ENCODE assay signal across 21 mouse cellular contexts in the genomic region with DNA sequence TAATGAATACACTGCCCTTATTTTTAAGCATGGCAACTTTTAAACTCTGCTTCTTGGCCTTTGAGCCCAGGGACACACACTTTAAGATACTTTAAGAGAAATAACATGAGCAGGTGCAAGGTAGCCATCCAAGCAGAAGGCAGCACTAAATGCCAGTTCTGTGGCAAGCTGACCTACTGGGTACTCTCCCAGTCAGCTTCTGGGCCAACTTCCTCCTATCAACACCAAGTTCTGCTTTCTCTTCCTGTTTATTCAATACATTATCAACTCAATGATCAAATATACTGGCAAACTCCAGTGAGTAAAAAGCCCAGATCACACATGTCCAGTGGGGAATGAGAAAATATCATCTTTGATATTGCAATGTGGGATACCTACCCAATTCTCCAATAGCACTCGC. TPM values are rescaled to one million over a fixed set of nuclear protein-coding genes. Genes with fewer than 3 reads are reported as not detected.
DNase-seq lines count a peak whose midpoint lies in the region; ATAC-seq and TF ChIP-seq lines count a peak whose summit lies in the region.
"Had no signal": no experiment of that assay in that cellular context is flagged by ENCODE, and none has a peak within 500 bp of the region (broad histone marks: within the 10 kb centered on the region; RNA-seq: fewer than 3 reads in every experiment).

No protein-coding gene starts in this region.

- no peak overlapping the region for H3K9ac ChIP-seq in forebrain, embryonic 11.5 days (ENCODE audit: low read length)
- H3K9ac ChIP-seq: limb, embryonic 15.5 days; midbrain, embryonic 15.5 days; stomach, embryonic 15.5 days had no signal

- H3K27ac ChIP-seq in forebrain, embryonic 11.5 days (ENCODE audit: low read depth, low read length), result no peak overlapping the region
- H3K27ac ChIP-seq: forebrain, embryonic 10.5 days; hindbrain, embryonic 10.5 days; limb, embryonic 15.5 days; midbrain, embryonic 15.5 days; stomach, embryonic 15.5 days had no signal

- TF ChIP-seq POLR2A in lung, adult 2 months (IDR thresholded peaks at IDR 0.05; ENCODE audit: borderline replicate concordance, extremely low read depth, low read depth, low read length), result no peak

- no peak for TF ChIP-seq CTCF in lung, adult 2 months (IDR thresholded peaks at IDR 0.05; ENCODE audit: insufficient read depth, low read length)

- H3K4me3 ChIP-seq in lung, adult 2 months (replicated peaks; ENCODE audit: extremely low read depth, low read depth, low read length), result no peak overlapping the region
- H3K4me3 ChIP-seq in forebrain, embryonic 11.5 days (ENCODE audit: low read depth, low read length), result no peak overlapping the region
- H3K4me3 ChIP-seq: forebrain, embryonic 10.5 days; hindbrain, embryonic 10.5 days; limb, embryonic 15.5 days; midbrain, embryonic 15.5 days; stomach, embryonic 15.5 days had no signal

- no peaks in the 10 kb centered on the region for H3K27me3 ChIP-seq in forebrain, embryonic 11.5 days (ENCODE audit: control insufficient read depth, insufficient read depth, low read length)
- H3K27me3 ChIP-seq: limb, embryonic 15.5 days; midbrain, embryonic 15.5 days; stomach, embryonic 15.5 days had no signal

- no peaks in the 10 kb centered on the region for H3K36me3 ChIP-seq in forebrain, embryonic 11.5 days (ENCODE audit: control insufficient read depth, insufficient read depth, low read length)
- H3K36me3 ChIP-seq: midbrain, embryonic 15.5 days; stomach, embryonic 15.5 days had no signal

- ATAC-seq in common myeloid progenitor, adult 5-6 weeks (replicated peaks; ENCODE audit: low read depth, poor library complexity, severe bottlenecking), result peak; percentile 70
- ATAC-seq in neutrophil, adult 5-6 weeks (ENCODE audit: extremely low read depth, insufficient number of reproducible peaks, low FRiP score, poor library complexity, severe bottlenecking), result peak; percentile 80
- no peak for ATAC-seq in forebrain, embryonic 11.5 days (replicated peaks; ENCODE audit: low FRiP score)
- ATAC-seq: intestine, postnatal 0 days; midbrain, embryonic 15.5 days had no signal

- no peaks in the 10 kb centered on the region for H3K9me3 ChIP-seq in forebrain, embryonic 11.5 days (ENCODE audit: control insufficient read depth, low read length)
- H3K9me3 ChIP-seq: forebrain, embryonic 10.5 days; hindbrain, embryonic 10.5 days; limb, embryonic 15.5 days; midbrain, embryonic 15.5 days; stomach, embryonic 15.5 days had no signal

- H3K4me2 ChIP-seq in forebrain, embryonic 11.5 days (ENCODE audit: low read depth, low read length, severe bottlenecking), result no peak overlapping the region
- H3K4me2 ChIP-seq: heart, embryonic 11.5 days; limb, embryonic 15.5 days; midbrain, embryonic 15.5 days; stomach, embryonic 15.5 days had no signal

- H3K4me1 ChIP-seq in lung, adult 2 months (ENCODE audit: control insufficient read depth, insufficient read depth, low read length), result peaks cover 9% of the 10 kb centered on the region
- H3K4me1 ChIP-seq in forebrain, embryonic 11.5 days (replicated peaks; ENCODE audit: control insufficient read depth, insufficient read depth, low read length), result no peaks in the 10 kb centered on the region

- 85% methylated on average over 1 of the region's 1 CpGs for WGBS in lung, adult 2 months
- 97% methylated on average over 1 of the region's 1 CpGs for WGBS in forebrain, embryonic 11.5 days

- DNase-seq in lung, postnatal 36 days, result peak; percentile 43
- no peak for DNase-seq in lung, adult 2 months
- DNase-seq in B cell, adult 2 months, result peak; percentile 35 to 52
- DNase-seq in left cerebral cortex, adult 9 months (ENCODE audit: low spot score in 2 of 2), result no peak
- no peak for DNase-seq in forebrain, embryonic 11.5 days (ENCODE audit: low spot score)
- DNase-seq: adrenal gland, postnatal 36 days; cerebellum, adult 11 months; cerebellum, adult 9-11 months; kidney, postnatal 4 days; left cerebral cortex, postnatal 4 days; lung, postnatal 10 days; thymus, postnatal 25 days had no signal

RNA-seq across cellular contexts. Expression of a gene that starts 7.0 kb away (rescaled TPM):
- polyA plus RNA-seq in lung, adult 2 months (2012; rRNA removed), result 3.8 and 6.8 TPM in 2 replicates
- 19.9 and 20.7 TPM in 2 replicates for total RNA-seq in common myeloid progenitor, adult 5-6 weeks (2017)
- 49.0 and 56.4 TPM in 2 replicates for total RNA-seq in neutrophil, adult 5-6 weeks (2017)
- 19.7 and 21.7 TPM in 2 replicates for polyA plus RNA-seq in forebrain, embryonic 11.5 days (2014; fragmentation: Nextera tagmentation; extraction: Ambion mirVana)

Comparison
In these comparisons a context has a peak if more than half of its experiments do, and no peak if none do; other contexts are left out.
1. DNase-seq: peak in lung, postnatal 36 days (single experiment) and B cell, adult 2 months (2 of 2); none in lung, adult 2 months (single experiment), left cerebral cortex, adult 9 months (0 of 2) and forebrain, embryonic 11.5 days (single experiment).